ENCODE assay signal across 9 mouse cellular contexts in the genomic region with DNA sequence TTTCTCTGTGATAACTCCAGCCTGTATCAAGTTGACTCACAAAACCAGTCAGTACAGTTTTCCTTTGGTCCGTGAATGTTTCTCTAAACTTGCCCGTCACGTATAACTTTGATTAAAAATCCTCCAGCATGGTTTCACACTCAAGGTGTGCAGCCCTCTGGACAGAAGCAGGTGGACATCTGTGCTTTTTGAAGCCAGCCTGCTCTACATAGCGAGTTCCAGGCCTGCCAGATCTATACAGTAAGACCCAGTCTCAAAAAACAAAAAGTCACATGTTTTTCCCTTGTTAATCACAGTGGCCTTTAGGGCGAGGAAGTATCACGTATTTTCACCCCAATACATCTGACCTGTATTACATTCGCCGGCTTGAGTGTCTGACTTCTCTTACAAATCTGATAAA. TPM values are rescaled to one million over a fixed set of nuclear protein-coding genes. Genes with fewer than 3 reads are reported as not detected.
DNase-seq lines count a peak whose midpoint lies in the region; ATAC-seq and TF ChIP-seq lines count a peak whose summit lies in the region.
"Had no signal": no experiment of that assay in that cellular context is flagged by ENCODE, and none has a peak within 500 bp of the region (broad histone marks: within the 10 kb centered on the region; RNA-seq: fewer than 3 reads in every experiment).

No protein-coding gene starts in this region.

- ATAC-seq in forebrain, postnatal 0 days: no peak
- no peak for ATAC-seq in liver, embryonic 16.5 days (ENCODE audit: low read depth)
- no peak for ATAC-seq in activated CD4-positive, CD25-positive, alpha-beta regulatory T cell, adult 4 months

- no peak for DNase-seq in heart, embryonic 10.5 days (ENCODE audit: low spot score)
- DNase-seq in heart, postnatal 36 days: no peak
- peak; percentile 4 for DNase-seq in forebrain, postnatal 0 days
- no peak for DNase-seq in left cerebral cortex, postnatal 10 days (ENCODE audit: extremely low spot score in 1 of 2, low spot score in 2 of 2)
- no peak for DNase-seq in urinary bladder, adult 18-20 months (ENCODE audit: low spot score in 2 of 2)

- no peak for TF ChIP-seq CTCF in E14TG2a.4 (conservative IDR thresholded peaks at IDR 0.05; ENCODE audit: low read length)
- TF ChIP-seq CTCF in forebrain, postnatal 0 days (IDR thresholded peaks at IDR 0.05; ENCODE audit: low read depth): no peak

- H3K9ac ChIP-seq in forebrain, postnatal 0 days: peak overlapping the region; percentile 91
- H3K9ac ChIP-seq in liver, embryonic 16.5 days (ENCODE audit: low read depth, low read length): peak overlapping the region; percentile 77

- H3K4me1 ChIP-seq in heart, embryonic 10.5 days: peaks cover 15% of the 10 kb centered on the region
- peaks cover 42% of the 10 kb centered on the region for H3K4me1 ChIP-seq in E14TG2a.4 (replicated peaks; ENCODE audit: low read depth, low read length)
- no peaks in the 10 kb centered on the region; the same call in 1 of the 2 replicates for H3K4me1 ChIP-seq in forebrain, postnatal 0 days (ENCODE audit: insufficient read depth)
- peaks cover 12% of the 10 kb centered on the region for H3K4me1 ChIP-seq in liver, embryonic 16.5 days (ENCODE audit: control insufficient read depth, low read depth, low read length)

- no peaks in the 10 kb centered on the region for H3K9me3 ChIP-seq in heart, embryonic 10.5 days
- H3K9me3 ChIP-seq in E14TG2a.4 (ENCODE audit: low read length): no peaks in the 10 kb centered on the region
- H3K9me3 ChIP-seq in forebrain, postnatal 0 days (ENCODE audit: low read length): no peaks in the 10 kb centered on the region
- no peaks in the 10 kb centered on the region for H3K9me3 ChIP-seq in liver, embryonic 16.5 days (replicated peaks; ENCODE audit: control insufficient read depth, low read length)

- peak overlapping the region; percentile 91 for H3K4me3 ChIP-seq in heart, embryonic 10.5 days
- H3K4me3 ChIP-seq in E14TG2a.4 (replicated peaks; ENCODE audit: low read length): peak overlapping the region; percentile 97
- H3K4me3 ChIP-seq in forebrain, postnatal 0 days (ENCODE audit: low read depth, low read length): peak overlapping the region; percentile 98
- H3K4me3 ChIP-seq in liver, embryonic 16.5 days (ENCODE audit: low read depth, low read length): peak overlapping the region; percentile 82

- H3K36me3 ChIP-seq in heart, embryonic 10.5 days: peaks cover 22% of the 10 kb centered on the region
- peaks cover 37% of the 10 kb centered on the region for H3K36me3 ChIP-seq in E14TG2a.4 (ENCODE audit: insufficient read depth, low read length)
- peaks cover 3% of the 10 kb centered on the region for H3K36me3 ChIP-seq in forebrain, postnatal 0 days (ENCODE audit: insufficient read depth)
- H3K36me3 ChIP-seq in liver, embryonic 16.5 days (ENCODE audit: control insufficient read depth, insufficient read depth): peaks cover 3% of the 10 kb centered on the region

- peak overlapping the region; percentile 55 for H3K4me2 ChIP-seq in forebrain, postnatal 0 days (ENCODE audit: low read depth)
- H3K4me2 ChIP-seq in liver, embryonic 16.5 days (ENCODE audit: low read depth, low read length): peak overlapping the region; percentile 86

- WGBS in heart, embryonic 10.5 days: 28% methylated on average over 8 of the region's 8 CpGs
- 21% methylated on average over 8 of the region's 8 CpGs for WGBS in forebrain, postnatal 0 days
- WGBS in liver, embryonic 16.5 days (ENCODE audit: insufficient replicate concordance): 20% methylated on average over 8 of the region's 8 CpGs

- intact Hi-C loops in heart, postnatal 36 days (cut with DNase I): no loop called here
- intact Hi-C loops in left cerebral cortex, postnatal 10 days (cut with DNase I): no loop called here

- peak overlapping the region; percentile 94 for H3K27ac ChIP-seq in heart, embryonic 10.5 days
- H3K27ac ChIP-seq in forebrain, postnatal 0 days (ENCODE audit: low read depth, low read length): no peak overlapping the region
- H3K27ac ChIP-seq in liver, embryonic 16.5 days (ENCODE audit: low read length): peak overlapping the region; percentile 74

- no peaks in the 10 kb centered on the region for H3K27me3 ChIP-seq in heart, embryonic 10.5 days (ENCODE audit: insufficient read depth, poor library complexity, severe bottlenecking)
- H3K27me3 ChIP-seq in E14TG2a.4 (ENCODE audit: insufficient read depth, low read length): no peaks in the 10 kb centered on the region
- no peaks in the 10 kb centered on the region for H3K27me3 ChIP-seq in forebrain, postnatal 0 days (ENCODE audit: insufficient read depth, low read length)
- H3K27me3 ChIP-seq in liver, embryonic 16.5 days (ENCODE audit: control insufficient read depth, insufficient read depth, low read depth, low read length): no peaks in the 10 kb centered on the region

RNA-seq across cellular contexts. Expression of a gene that starts 0.5 kb away (rescaled TPM):
- polyA plus RNA-seq in heart, embryonic 10.5 days (2016; fragmentation: Nextera tagmentation; extraction: Ambion mirVana): 0.67 TPM in 1 of 2 replicates, not detected in the other
- under 1 TPM; 0.33 to 0.39 TPM for total RNA-seq in heart, postnatal 36 days (2021)
- 2.4 TPM in 1 of 2 replicates, not detected in the other for total RNA-seq in forebrain, postnatal 0 days (2014; rRNA removed)
- 0.43 and 0.48 TPM in 2 replicates for polyA plus RNA-seq in forebrain, postnatal 0 days (2015; fragmentation: Nextera tagmentation; extraction: Ambion mirVana)
- 0.42 and 0.44 TPM in 2 replicates for polyA plus RNA-seq in liver, embryonic 16.5 days (2015; fragmentation: Nextera tagmentation; extraction: Ambion mirVana)
- total RNA-seq in left cerebral cortex, postnatal 10 days (2021): under 1 TPM; 0.45 to 0.58 TPM
- polyA plus RNA-seq in activated CD4-positive, CD25-positive, alpha-beta regulatory T cell, adult 4 months (2017; shearing (Covaris generic)): not detected
- total RNA-seq: common myeloid progenitor, adult 5-6 weeks had no signal

RNA-seq across cellular contexts. Expression of a gene that starts 0.9 kb away (rescaled TPM):
- 28.9 and 37.9 TPM in 2 replicates for polyA plus RNA-seq in heart, embryonic 10.5 days (2016; fragmentation: Nextera tagmentation; extraction: Ambion mirVana)
- total RNA-seq in heart, postnatal 36 days (2021): 1 to 10 TPM; 8.6 to 9.8 TPM
- 41.0 and 44.2 TPM in 2 replicates for total RNA-seq in forebrain, postnatal 0 days (2014; rRNA removed)
- polyA plus RNA-seq in forebrain, postnatal 0 days (2015; fragmentation: Nextera tagmentation; extraction: Ambion mirVana): 37.4 and 39.2 TPM in 2 replicates
- polyA plus RNA-seq in liver, embryonic 16.5 days (2015; fragmentation: Nextera tagmentation; extraction: Ambion mirVana): 20.5 and 21.4 TPM in 2 replicates
- total RNA-seq in left cerebral cortex, postnatal 10 days (2021): 10 to 100 TPM; 14.9 to 20.4 TPM
- polyA plus RNA-seq in activated CD4-positive, CD25-positive, alpha-beta regulatory T cell, adult 4 months (2017; shearing (Covaris generic)): 10 to 100 TPM; 10.2 to 14.5 TPM

RNA-seq across cellular contexts. Expression of a gene that starts 16.8 kb away (rescaled TPM):
- polyA plus RNA-seq in heart, embryonic 10.5 days (2016; fragmentation: Nextera tagmentation; extraction: Ambion mirVana): 10.9 and 16.0 TPM in 2 replicates
- total RNA-seq in heart, postnatal 36 days (2021): 10 to 100 TPM; 63.2 to 71.4 TPM
- 14.3 and 18.1 TPM in 2 replicates for total RNA-seq in forebrain, postnatal 0 days (2014; rRNA removed)
- polyA plus RNA-seq in forebrain, postnatal 0 days (2015; fragmentation: Nextera tagmentation; extraction: Ambion mirVana): 3.7 and 5.3 TPM in 2 replicates
- 6.4 and 6.9 TPM in 2 replicates for polyA plus RNA-seq in liver, embryonic 16.5 days (2015; fragmentation: Nextera tagmentation; extraction: Ambion mirVana)
- total RNA-seq in left cerebral cortex, postnatal 10 days (2021): 10 to 100 TPM; 19.9 to 20.9 TPM
- polyA plus RNA-seq in activated CD4-positive, CD25-positive, alpha-beta regulatory T cell, adult 4 months (2017; shearing (Covaris generic)): 1 to 10 TPM; 6.5 to 8.2 TPM

RNA-seq across cellular contexts. Expression of a gene that starts 28.4 kb away (rescaled TPM):
- polyA plus RNA-seq in heart, embryonic 10.5 days (2016; fragmentation: Nextera tagmentation; extraction: Ambion mirVana): not detected in 2 replicates
- total RNA-seq in heart, postnatal 36 days (2021): not detected
- total RNA-seq in forebrain, postnatal 0 days (2014; rRNA removed): not detected in 2 replicates
- 0.40 and 1.1 TPM in 2 replicates for polyA plus RNA-seq in forebrain, postnatal 0 days (2015; fragmentation: Nextera tagmentation; extraction: Ambion mirVana)
- 0.06 and 0.07 TPM in 2 replicates for polyA plus RNA-seq in liver, embryonic 16.5 days (2015; fragmentation: Nextera tagmentation; extraction: Ambion mirVana)
- under 1 TPM; 0.26 to 0.65 TPM for total RNA-seq in left cerebral cortex, postnatal 10 days (2021)
- polyA plus RNA-seq in activated CD4-positive, CD25-positive, alpha-beta regulatory T cell, adult 4 months (2017; shearing (Covaris generic)): not detected
- total RNA-seq: common myeloid progenitor, adult 5-6 weeks had no signal

RNA-seq across cellular contexts. Expression of a gene that starts 43.0 kb away (rescaled TPM):
- polyA plus RNA-seq in heart, embryonic 10.5 days (2016; fragmentation: Nextera tagmentation; extraction: Ambion mirVana): 0.08 TPM in 1 of 2 replicates, not detected in the other
- under 1 TPM in 1 of 2 experiments, not detected in 1; 0.56 TPM for total RNA-seq in heart, postnatal 36 days (2021)
- total RNA-seq in forebrain, postnatal 0 days (2014; rRNA removed): not detected in 2 replicates
- 0.11 TPM in 1 of 2 replicates, not detected in the other for polyA plus RNA-seq in forebrain, postnatal 0 days (2015; fragmentation: Nextera tagmentation; extraction: Ambion mirVana)
- 0.67 and 1.3 TPM in 2 replicates for polyA plus RNA-seq in liver, embryonic 16.5 days (2015; fragmentation: Nextera tagmentation; extraction: Ambion mirVana)
- total RNA-seq in left cerebral cortex, postnatal 10 days (2021): not detected
- 1 to 10 TPM in 1 of 2 experiments, not detected in 1; 4.9 TPM for polyA plus RNA-seq in activated CD4-positive, CD25-positive, alpha-beta regulatory T cell, adult 4 months (2017; shearing (Covaris generic))
- total RNA-seq: common myeloid progenitor, adult 5-6 weeks had no signal
